Mouse (Mus musculus): ENCODE measurements at regions not wholly inside any gene's neighbourhood (a gene's known extent, or its start where the extent isn't known, plus 50 kb on each side); places are given as distances from the start of the nearest gene placed in this dataset.
"Not testable (repeated sequence)": the region's sequence is repeated elsewhere in the genome, so short reads cannot be mapped to it uniquely, and the experiment has no call there.

- TF ChIP-seq CTCF (IDR thresholded peaks at IDR 0.05; ENCODE audit: borderline replicate concordance, extremely low read depth, insufficient read depth, insufficient read length); POLR2A (IDR thresholded peaks at IDR 0.05; ENCODE audit: borderline replicate concordance, extremely low read depth, insufficient read depth, insufficient read length, poor library complexity, severe bottlenecking): not testable (repeated sequence)
These were observed 423.4 kb downstream of the Tox3 start for GRCm38 (mm10) chr8:89924697-89925096.
